Mouse (Mus musculus): ENCODE results near the gene Myl9. TPM values are rescaled to one million over a fixed set of nuclear protein-coding genes. Genes with fewer than 3 reads are reported as not detected.
"Not testable (repeated sequence)": the region's sequence is repeated elsewhere in the genome, so short reads cannot be mapped to it uniquely, and the experiment has no call there.

Gene Myl9
- polyA plus RNA-seq, 1 experiment from 2014 or later, result 310 TPM

GRCm38 (mm10) chr2:156784016-156784585 is 8.9 kb downstream of the Myl9 start:
- Histone ChIP-seq H3K4me3 (ENCODE audit: low read depth, low read length) (no peak overlapping the region), H3K27me3 (replicated peaks; ENCODE audit: control insufficient read depth, insufficient read depth, low read length) (no peaks in the 10 kb centered on the region), H3K4me2 (ENCODE audit: low read depth, low read length) (no peak overlapping the region), H3K4me1 (ENCODE audit: control insufficient read depth, insufficient read depth, low read length) (peaks cover 5% of the 10 kb centered on the region; the same call in 1 of the 2 replicates), H3K36me3 (ENCODE audit: control insufficient read depth, insufficient read depth, low read length) (0 out of 2 replicates have a peak, but pooled peaks cover 2% of the 10 kb centered on the region), H3K9me3 (ENCODE audit: control insufficient read depth, low read length) (no peaks in the 10 kb centered on the region), H3K27ac (replicated peaks; ENCODE audit: low read depth, low read length) (no peak overlapping the region), H3K9ac (ENCODE audit: low read depth, low read length) (no peak overlapping the region)
- no peak for ATAC-seq (ENCODE audit: low read depth)
- DNase-seq (ENCODE audit: low spot score), result no peak
- 62% methylated on average over 7 of the region's 7 CpGs for WGBS

GRCm38 (mm10) chr2:156784891-156785290 is 9.7 kb downstream of the Myl9 start:
- no peaks in the 10 kb centered on the region for H3K9me3 ChIP-seq (ENCODE audit: control insufficient read depth, low read length)
- no peak for DNase-seq (ENCODE audit: low spot score)
- no peak for ATAC-seq (ENCODE audit: low read depth)
- H3K36me3 ChIP-seq (ENCODE audit: control insufficient read depth, insufficient read depth, low read length), result 0 out of 2 replicates have a peak, but pooled peaks cover 2% of the 10 kb centered on the region
- H3K4me2 ChIP-seq (ENCODE audit: low read depth, low read length), result no peak overlapping the region
- H3K4me3 ChIP-seq (ENCODE audit: low read depth, low read length), result no peak overlapping the region
- H3K27ac ChIP-seq (replicated peaks; ENCODE audit: low read depth, low read length), result no peak overlapping the region
- 92% methylated on average over 2 of the region's 2 CpGs for WGBS
- H3K27me3 ChIP-seq (replicated peaks; ENCODE audit: control insufficient read depth, insufficient read depth, low read length), result no peaks in the 10 kb centered on the region
- H3K9ac ChIP-seq (ENCODE audit: low read depth, low read length), result no peak overlapping the region
- H3K4me1 ChIP-seq (ENCODE audit: control insufficient read depth, insufficient read depth, low read length), result peaks cover 5% of the 10 kb centered on the region; the same call in 1 of the 2 replicates

- DNase-seq (ENCODE audit: low spot score); H3K4me3 ChIP-seq (ENCODE audit: low read depth, low read length); ATAC-seq (ENCODE audit: low read depth); H3K27me3 ChIP-seq (replicated peaks; ENCODE audit: control insufficient read depth, insufficient read depth, low read length); H3K27ac ChIP-seq (replicated peaks; ENCODE audit: low read depth, low read length); H3K9ac ChIP-seq (ENCODE audit: low read depth, low read length); H3K9me3 ChIP-seq (ENCODE audit: control insufficient read depth, low read length); H3K36me3 ChIP-seq (ENCODE audit: control insufficient read depth, insufficient read depth, low read length); H3K4me1 ChIP-seq (ENCODE audit: control insufficient read depth, insufficient read depth, low read length); H3K4me2 ChIP-seq (ENCODE audit: low read depth, low read length): not testable (repeated sequence)
These were observed 11.1 kb downstream of the Myl9 start for GRCm38 (mm10) chr2:156786369-156786768.

GRCm38 (mm10) chr2:156787090-156787775 is 12.0 kb downstream of the Myl9 start:
- Histone ChIP-seq H3K4me1 (ENCODE audit: control insufficient read depth, insufficient read depth, low read length) (no peaks in the 10 kb centered on the region), H3K27me3 (replicated peaks; ENCODE audit: control insufficient read depth, insufficient read depth, low read length) (no peaks in the 10 kb centered on the region), H3K4me3 (ENCODE audit: low read depth, low read length) (no peak overlapping the region), H3K9ac (ENCODE audit: low read depth, low read length) (no peak overlapping the region), H3K4me2 (ENCODE audit: low read depth, low read length) (no peak overlapping the region), H3K36me3 (ENCODE audit: control insufficient read depth, insufficient read depth, low read length) (no peaks in the 10 kb centered on the region), H3K9me3 (ENCODE audit: control insufficient read depth, low read length) (peaks cover 9% of the 10 kb centered on the region), H3K27ac (replicated peaks; ENCODE audit: low read depth, low read length) (no peak overlapping the region)
- ATAC-seq (ENCODE audit: low read depth), result no peak
- 85% methylated on average over 5 of the region's 5 CpGs for WGBS
- DNase-seq (ENCODE audit: low spot score), result no peak

- no peak for DNase-seq (ENCODE audit: low spot score)
- Histone ChIP-seq H3K4me1 (ENCODE audit: control insufficient read depth, insufficient read depth, low read length) (no peaks in the 10 kb centered on the region), H3K9ac (ENCODE audit: low read depth, low read length) (no peak overlapping the region), H3K36me3 (ENCODE audit: control insufficient read depth, insufficient read depth, low read length) (no peaks in the 10 kb centered on the region), H3K27ac (replicated peaks; ENCODE audit: low read depth, low read length) (no peak overlapping the region), H3K9me3 (ENCODE audit: control insufficient read depth, low read length) (peaks cover 13% of the 10 kb centered on the region), H3K4me3 (ENCODE audit: low read depth, low read length) (no peak overlapping the region), H3K4me2 (ENCODE audit: low read depth, low read length) (no peak overlapping the region), H3K27me3 (replicated peaks; ENCODE audit: control insufficient read depth, insufficient read depth, low read length) (no peaks in the 10 kb centered on the region)
- WGBS, result 43% methylated on average over 3 of the region's 3 CpGs
- no peak for ATAC-seq (ENCODE audit: low read depth)
These were observed 12.5 kb downstream of the Myl9 start for GRCm38 (mm10) chr2:156787776-156788105.

- Histone ChIP-seq H3K27me3 (replicated peaks; ENCODE audit: control insufficient read depth, insufficient read depth, low read length) (no peaks in the 10 kb centered on the region), H3K27ac (replicated peaks; ENCODE audit: low read depth, low read length) (no peak overlapping the region), H3K4me2 (ENCODE audit: low read depth, low read length) (no peak overlapping the region), H3K4me3 (ENCODE audit: low read depth, low read length) (no peak overlapping the region), H3K36me3 (ENCODE audit: control insufficient read depth, insufficient read depth, low read length) (no peaks in the 10 kb centered on the region), H3K9ac (ENCODE audit: low read depth, low read length) (no peak overlapping the region), H3K9me3 (ENCODE audit: control insufficient read depth, low read length) (peaks cover 13% of the 10 kb centered on the region), H3K4me1 (ENCODE audit: control insufficient read depth, insufficient read depth, low read length) (no peaks in the 10 kb centered on the region)
- ATAC-seq (ENCODE audit: low read depth) (no peak), DNase-seq (ENCODE audit: low spot score) (no peak)
- WGBS, result 64% methylated on average over 1 of the region's 1 CpGs
These were observed 13.6 kb downstream of the Myl9 start for GRCm38 (mm10) chr2:156788836-156789235.

- Histone ChIP-seq H3K9ac (ENCODE audit: low read depth, low read length) (no peak overlapping the region), H3K36me3 (ENCODE audit: control insufficient read depth, insufficient read depth, low read length) (no peaks in the 10 kb centered on the region), H3K4me3 (ENCODE audit: low read depth, low read length) (no peak overlapping the region), H3K9me3 (ENCODE audit: control insufficient read depth, low read length) (no peaks in the 10 kb centered on the region), H3K27me3 (replicated peaks; ENCODE audit: control insufficient read depth, insufficient read depth, low read length) (no peaks in the 10 kb centered on the region), H3K4me1 (ENCODE audit: control insufficient read depth, insufficient read depth, low read length) (no peaks in the 10 kb centered on the region), H3K27ac (replicated peaks; ENCODE audit: low read depth, low read length) (no peak overlapping the region), H3K4me2 (ENCODE audit: low read depth, low read length) (no peak overlapping the region)
- DNase-seq (ENCODE audit: low spot score), result no peak
- ATAC-seq (ENCODE audit: low read depth), result no peak
- WGBS, result 75% methylated on average over 1 of the region's 1 CpGs
These were observed 23.3 kb downstream of the Myl9 start for GRCm38 (mm10) chr2:156798516-156798915.

GRCm38 (mm10) chr2:156801045-156801444 is 25.8 kb downstream of the Myl9 start:
- Histone ChIP-seq H3K27ac (replicated peaks; ENCODE audit: low read depth, low read length) (no peak overlapping the region), H3K36me3 (ENCODE audit: control insufficient read depth, insufficient read depth, low read length) (no peaks in the 10 kb centered on the region), H3K4me3 (ENCODE audit: low read depth, low read length) (no peak overlapping the region), H3K4me1 (ENCODE audit: control insufficient read depth, insufficient read depth, low read length) (no peaks in the 10 kb centered on the region), H3K9me3 (ENCODE audit: control insufficient read depth, low read length) (no peaks in the 10 kb centered on the region), H3K4me2 (ENCODE audit: low read depth, low read length) (no peak overlapping the region), H3K9ac (ENCODE audit: low read depth, low read length) (no peak overlapping the region), H3K27me3 (replicated peaks; ENCODE audit: control insufficient read depth, insufficient read depth, low read length) (no peaks in the 10 kb centered on the region)
- 56% methylated on average over 4 of the region's 4 CpGs for WGBS
- no peak for ATAC-seq (ENCODE audit: low read depth)
- no peak for DNase-seq (ENCODE audit: low spot score)

GRCm38 (mm10) chr2:156802116-156802515 is 26.9 kb downstream of the Myl9 start:
- H3K27ac ChIP-seq (replicated peaks; ENCODE audit: low read depth, low read length); H3K9ac ChIP-seq (ENCODE audit: low read depth, low read length); H3K4me3 ChIP-seq (ENCODE audit: low read depth, low read length); H3K27me3 ChIP-seq (replicated peaks; ENCODE audit: control insufficient read depth, insufficient read depth, low read length); ATAC-seq (ENCODE audit: low read depth); H3K36me3 ChIP-seq (ENCODE audit: control insufficient read depth, insufficient read depth, low read length); H3K9me3 ChIP-seq (ENCODE audit: control insufficient read depth, low read length); H3K4me2 ChIP-seq (ENCODE audit: low read depth, low read length); DNase-seq (ENCODE audit: low spot score); H3K4me1 ChIP-seq (ENCODE audit: control insufficient read depth, insufficient read depth, low read length): not testable (repeated sequence)
- WGBS, result 43% methylated on average over 9 of the region's 9 CpGs
